Mouse (Mus musculus): ENCODE measurements at regions not wholly inside any gene's neighbourhood (a gene's known extent, or its start where the extent isn't known, plus 50 kb on each side); places are given as distances from the start of the nearest gene placed in this dataset.

DNA sequence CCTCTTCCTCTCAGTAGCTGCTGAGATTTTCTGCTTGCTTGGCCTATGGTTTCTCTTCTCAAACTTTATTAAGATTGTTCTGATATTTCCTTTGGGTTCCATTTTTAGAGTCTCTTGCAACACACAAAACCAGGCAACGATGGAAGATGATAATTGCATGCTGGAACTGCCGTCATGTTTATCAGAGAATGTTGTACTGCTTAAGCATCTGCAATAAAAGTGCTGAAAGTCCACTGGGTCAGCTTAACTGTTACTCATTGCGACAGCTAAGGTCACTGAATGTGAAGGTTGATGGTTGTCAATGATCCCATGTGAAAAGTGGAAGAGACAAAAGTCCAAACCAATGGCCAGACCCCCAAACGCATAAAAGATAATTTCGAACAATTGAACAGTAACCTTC, 346.4 kb downstream of the Etnk1 start:
- Histone ChIP-seq H3K9ac (ENCODE audit: insufficient read depth, low read depth) (no peak overlapping the region), H3K36me3 (replicated peaks in 1 of 2; ENCODE audit: control insufficient read depth in 1 of 2, insufficient read depth in 1 of 2, low read length in 1 of 2) (no peaks in the 10 kb centered on the region), H3K27me3 (replicated peaks) (no peaks in the 10 kb centered on the region), H3K79me2 (replicated peaks; ENCODE audit: control insufficient read depth, extremely low read depth, insufficient read depth, poor library complexity, severe bottlenecking) (no peaks in the 10 kb centered on the region), H3K27ac (ENCODE audit: insufficient read depth, low read depth) (no peak overlapping the region), H3K4me3 (replicated peaks in 1 of 3; ENCODE audit: low read depth in 2 of 3, low read length in 2 of 3, poor library complexity in 1 of 3) (no peak overlapping the region), H3K4me1 (ENCODE audit: control insufficient read depth in 1 of 2, insufficient read depth in 2 of 2) (no peaks in the 10 kb centered on the region), H3K9me3 (replicated peaks; ENCODE audit: low read length) (no peaks in the 10 kb centered on the region), H3K4me2 (ENCODE audit: insufficient read depth, low read depth, poor library complexity, severe bottlenecking) (no peak overlapping the region)
- in situ Hi-C loops (cut with MboI; ENCODE audit: low pct_ligation_motif_present, low pct_unique_long_range_greater_than_20kb, low sequenced_read_pairs) = no loop called here
- no peak for TF ChIP-seq ZMIZ1 (IDR thresholded peaks at IDR 0.05; ENCODE audit: low read depth, low read length)
- no peak for TF ChIP-seq NELFE (IDR thresholded peaks at IDR 0.05; ENCODE audit: low read depth, low read length)
- TF ChIP-seq POLR2A (IDR thresholded peaks at IDR 0.05; ENCODE audit: low read depth, low read length) = no peak
- TF ChIP-seq CHD2 (IDR thresholded peaks at IDR 0.05; ENCODE audit: low read length) = no peak
- dilution Hi-C loops (cut with MboI; ENCODE audit: extremely low pct_ligation_motif_present, extremely low pct_unique_long_range_greater_than_20kb, low sequenced_read_pairs) = no loop called here
- DNase-seq (ENCODE audit: extremely low read depth) = no peak

DNA sequence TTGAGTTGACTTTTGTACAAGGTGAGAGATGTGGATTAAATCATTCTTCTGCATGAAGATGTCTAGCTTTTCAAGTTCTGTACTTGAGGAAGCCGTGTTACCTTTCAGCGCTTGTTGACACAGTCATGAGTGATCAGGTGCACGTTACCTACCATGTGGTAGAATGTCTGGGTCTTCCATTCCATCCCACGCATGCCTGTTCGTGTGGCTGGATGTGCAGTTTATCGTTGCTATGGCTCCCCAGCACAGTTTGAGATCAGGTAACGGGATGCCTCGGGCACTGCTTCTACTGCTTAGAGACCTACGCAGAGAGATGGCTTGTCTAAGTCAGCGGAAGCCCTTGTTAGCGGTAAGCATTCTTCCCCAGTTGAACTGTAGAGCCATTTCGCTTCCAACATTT, 348.1 kb downstream of the Etnk1 start:
- Histone ChIP-seq H3K4me3 (replicated peaks in 1 of 3; ENCODE audit: low read depth in 2 of 3, low read length in 2 of 3, poor library complexity in 1 of 3) (no peak overlapping the region), H3K9me3 (replicated peaks; ENCODE audit: low read length) (no peaks in the 10 kb centered on the region), H3K27me3 (replicated peaks) (no peaks in the 10 kb centered on the region), H3K36me3 (replicated peaks in 1 of 2; ENCODE audit: control insufficient read depth in 1 of 2, insufficient read depth in 1 of 2, low read length in 1 of 2) (no peaks in the 10 kb centered on the region), H3K79me2 (replicated peaks; ENCODE audit: control insufficient read depth, extremely low read depth, insufficient read depth, poor library complexity, severe bottlenecking) (no peaks in the 10 kb centered on the region), H3K4me1 (ENCODE audit: control insufficient read depth in 1 of 2, insufficient read depth in 2 of 2) (no peaks in the 10 kb centered on the region), H3K9ac (ENCODE audit: insufficient read depth, low read depth) (no peak overlapping the region), H3K27ac (ENCODE audit: insufficient read depth, low read depth) (no peak overlapping the region), H3K4me2 (ENCODE audit: insufficient read depth, low read depth, poor library complexity, severe bottlenecking) (no peak overlapping the region)
- TF ChIP-seq RAD21 (IDR thresholded peaks at IDR 0.05; ENCODE audit: low read depth, low read length) (no peak), E2F4 (IDR thresholded peaks at IDR 0.05; ENCODE audit: insufficient replicate concordance, low read depth, low read length) (no peak), NRF1 (IDR thresholded peaks at IDR 0.05; ENCODE audit: low read depth, low read length) (no peak), ZMIZ1 (IDR thresholded peaks at IDR 0.05; ENCODE audit: low read depth, low read length) (no peak), TCF12 (IDR thresholded peaks at IDR 0.05; ENCODE audit: low read depth, low read length) (no peak)
- dilution Hi-C loops (cut with MboI; ENCODE audit: extremely low pct_ligation_motif_present, extremely low pct_unique_long_range_greater_than_20kb, low sequenced_read_pairs) = no loop called here
- in situ Hi-C loops (cut with MboI; ENCODE audit: low pct_ligation_motif_present, low pct_unique_long_range_greater_than_20kb, low sequenced_read_pairs) = no loop called here
- no peak for DNase-seq (ENCODE audit: extremely low read depth)

DNA sequence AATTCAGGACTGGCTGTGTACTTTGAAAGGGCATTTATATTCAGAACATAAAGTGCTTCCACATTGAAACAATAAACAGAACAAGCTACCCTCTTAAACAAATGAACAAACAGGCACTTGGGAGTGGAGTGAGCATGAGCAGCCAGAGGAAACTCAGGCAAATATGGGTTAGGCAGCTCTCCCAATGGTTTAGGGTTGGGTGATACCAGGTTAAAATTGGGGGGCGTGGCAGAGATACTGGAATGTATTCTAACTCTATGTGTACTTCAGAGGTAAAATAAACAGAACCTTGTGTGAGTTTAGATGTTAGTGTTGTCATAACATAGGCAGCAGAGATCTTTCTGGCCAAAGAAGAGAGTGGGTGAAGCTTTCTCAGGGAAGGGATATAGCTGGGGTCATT, 349.7 kb downstream of the Etnk1 start:
- no peak for DNase-seq (ENCODE audit: extremely low read depth)
- no peak for TF ChIP-seq SMC3 (IDR thresholded peaks at IDR 0.05; ENCODE audit: low read depth, low read length)
- TF ChIP-seq JUND (conservative IDR thresholded peaks at IDR 0.05; ENCODE audit: low read depth, low read length) = no peak
- no peak for TF ChIP-seq MXI1 (IDR thresholded peaks at IDR 0.05; ENCODE audit: low read depth, low read length)
- H3K79me2 ChIP-seq (replicated peaks; ENCODE audit: control insufficient read depth, extremely low read depth, insufficient read depth, poor library complexity, severe bottlenecking) = no peaks in the 10 kb centered on the region
- in situ Hi-C loops (cut with MboI; ENCODE audit: low pct_ligation_motif_present, low pct_unique_long_range_greater_than_20kb, low sequenced_read_pairs) = no loop called here
- no peak overlapping the region for H3K9ac ChIP-seq (ENCODE audit: insufficient read depth, low read depth)
- dilution Hi-C loops (cut with MboI; ENCODE audit: extremely low pct_ligation_motif_present, extremely low pct_unique_long_range_greater_than_20kb, low sequenced_read_pairs) = no loop called here
- no peaks in the 10 kb centered on the region for H3K9me3 ChIP-seq (replicated peaks; ENCODE audit: low read length)
- H3K27ac ChIP-seq (ENCODE audit: insufficient read depth, low read depth) = no peak overlapping the region
- no peaks in the 10 kb centered on the region for H3K36me3 ChIP-seq (replicated peaks in 1 of 2; ENCODE audit: control insufficient read depth in 1 of 2, insufficient read depth in 1 of 2, low read length in 1 of 2)
- no peaks in the 10 kb centered on the region for H3K4me1 ChIP-seq (ENCODE audit: control insufficient read depth in 1 of 2, insufficient read depth in 2 of 2)
- no peaks in the 10 kb centered on the region for H3K27me3 ChIP-seq (replicated peaks)
- no peak overlapping the region for H3K4me3 ChIP-seq (replicated peaks in 1 of 3; ENCODE audit: low read depth in 2 of 3, low read length in 2 of 3, poor library complexity in 1 of 3)
- H3K4me2 ChIP-seq (ENCODE audit: insufficient read depth, low read depth, poor library complexity, severe bottlenecking) = no peak overlapping the region

All from CH12.LX (cell line).